Mouse (Mus musculus) kidney, embryonic 15.5 days (tissue): ENCODE measurements at regions not wholly inside any gene's neighbourhood (a gene's known extent, or its start where the extent isn't known, plus 50 kb on each side); places are given as distances from the start of the nearest gene placed in this dataset.

ENCODE experiments used
- ATAC-seq: fragments of 200-750 bp; cut with Nextera tagmentation; replicated peaks from 2 replicates; pipeline ENCODE4 v1.8.0; 2017; ENCODE audit warnings: moderate TSS enrichment; ENCODE audit not compliant: low FRiP score
- H3K27ac ChIP-seq: fragments of 300-500 bp; sonication (generic); 2 replicates; pipeline ENCODE4 v1.5.1; 2015; ENCODE audit warnings: mild to moderate bottlenecking, inconsistent platforms
- H3K27me3 ChIP-seq: fragments of 300-500 bp; sonication (generic); 2 replicates; pipeline ENCODE4 v1.6.1; 2015; ENCODE audit warnings: inconsistent platforms
- H3K36me3 ChIP-seq: fragments of 300-500 bp; sonication (generic); 2 replicates; pipeline ENCODE4 v1.6.1; 2015; ENCODE audit warnings: inconsistent platforms
- H3K4me1 ChIP-seq: fragments of 300-500 bp; sonication (generic); 2 replicates; pipeline ENCODE4 v1.6.1; 2015; ENCODE audit warnings: inconsistent platforms
- H3K4me2 ChIP-seq: fragments of 300-500 bp; sonication (generic); 2 replicates; pipeline ENCODE4 v1.6.1; 2015; ENCODE audit warnings: moderate library complexity, mild to moderate bottlenecking, inconsistent platforms
- H3K4me3 ChIP-seq: fragments of 300-500 bp; sonication (generic); replicated peaks from 2 replicates; pipeline ENCODE4 v1.5.1; 2015; ENCODE audit warnings: mild to moderate bottlenecking, inconsistent platforms
- H3K9ac ChIP-seq: fragments of 300-500 bp; sonication (generic); 2 replicates; pipeline ENCODE4 v1.6.1; 2015; ENCODE audit warnings: mild to moderate bottlenecking, inconsistent platforms
- H3K9me3 ChIP-seq: fragments of 300-500 bp; sonication (generic); replicated peaks from 2 replicates; pipeline ENCODE4 v1.6.1; 2016; ENCODE audit warnings: inconsistent platforms
- WGBS: fragments of 180-500 bp; shearing (Covaris S2); methylation state at CpG from one replicate; pipeline ENCODE4 v1.1.7; 2015; ENCODE audit warnings: mixed read lengths; 5-methylcytosine and 5-hydroxymethylcytosine counted together

DNA sequence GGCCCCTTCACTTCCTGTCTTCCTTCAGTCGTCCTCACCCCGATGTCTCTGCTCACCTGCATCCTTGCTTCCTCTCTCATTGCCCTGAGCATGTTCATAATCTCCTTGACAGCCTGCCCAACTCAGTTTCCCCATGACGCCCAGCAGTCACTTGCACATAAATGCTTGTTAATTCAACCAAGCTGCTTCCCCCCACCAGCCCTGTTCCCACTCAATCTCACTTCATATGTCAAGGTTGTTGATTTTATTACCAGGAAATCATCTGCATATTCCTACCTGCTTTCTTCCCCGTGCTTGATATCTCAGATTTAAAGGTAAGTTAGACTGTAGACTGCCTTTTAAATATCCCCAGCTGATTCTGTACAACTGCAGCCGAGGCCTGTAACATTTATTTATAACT is 230.2 kb downstream of the Gm4791 start:
- Histone ChIP-seq H3K9me3 (no peaks in the 10 kb centered on the region), H3K4me3 (no peak overlapping the region), H3K4me1 (no peaks in the 10 kb centered on the region), H3K9ac (no peak overlapping the region), H3K36me3 (no peaks in the 10 kb centered on the region), H3K27me3 (no peaks in the 10 kb centered on the region), H3K27ac (no peak overlapping the region), H3K4me2 (no peak overlapping the region)
- ATAC-seq, result no peak
- WGBS, result 58% methylated on average over 5 of the region's 5 CpGs

DNA sequence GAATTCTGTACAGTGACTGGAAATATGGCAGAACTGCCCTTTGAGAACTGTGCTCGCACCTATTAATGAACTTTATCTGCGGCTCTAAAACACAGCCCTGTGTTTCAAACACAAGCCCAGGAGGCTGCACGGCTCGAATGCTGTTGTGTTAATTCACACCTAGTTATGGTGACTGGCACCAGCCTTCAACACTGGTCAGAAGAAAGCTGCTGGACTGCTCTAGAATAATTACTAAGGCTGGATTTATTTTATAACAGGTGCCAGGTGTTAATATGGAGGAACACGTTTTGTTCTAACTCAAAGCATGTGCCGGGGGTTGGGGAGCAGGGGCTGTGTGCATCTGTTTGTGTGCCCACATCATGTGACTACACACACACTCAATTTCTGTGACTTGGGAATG is 230.8 kb downstream of the Gm4791 start:
- Histone ChIP-seq H3K4me2 (no peak overlapping the region), H3K4me3 (no peak overlapping the region), H3K4me1 (no peaks in the 10 kb centered on the region), H3K27ac (no peak overlapping the region), H3K9me3 (no peaks in the 10 kb centered on the region), H3K9ac (no peak overlapping the region), H3K36me3 (no peaks in the 10 kb centered on the region), H3K27me3 (no peaks in the 10 kb centered on the region)
- 80% methylated on average over 6 of the region's 6 CpGs for WGBS
- no peak for ATAC-seq

GRCm38 (mm10) chr9:47240950-47241349 is 242.4 kb downstream of the Gm4791 start:
- peaks cover 3% of the 10 kb centered on the region; the same call in 1 of the 2 replicates for H3K9me3 ChIP-seq
- no peak overlapping the region for H3K4me2 ChIP-seq
- H3K27ac ChIP-seq, result no peak overlapping the region
- H3K27me3 ChIP-seq, result no peaks in the 10 kb centered on the region
- WGBS, result 94% methylated on average over 8 of the region's 8 CpGs
- H3K36me3 ChIP-seq, result no peaks in the 10 kb centered on the region
- H3K4me1 ChIP-seq, result peaks cover 10% of the 10 kb centered on the region; the same call in 1 of the 2 replicates
- H3K9ac ChIP-seq, result no peak overlapping the region
- ATAC-seq, result no peak
- no peak overlapping the region for H3K4me3 ChIP-seq

GRCm38 (mm10) chr9:47242051-47242450 is 243.5 kb downstream of the Gm4791 start:
- Histone ChIP-seq H3K27ac (no peak overlapping the region), H3K4me2 (no peak overlapping the region), H3K9ac (no peak overlapping the region), H3K9me3 (peaks cover 3% of the 10 kb centered on the region; the same call in 1 of the 2 replicates), H3K4me1 (peaks cover 10% of the 10 kb centered on the region; the same call in 1 of the 2 replicates), H3K36me3 (no peaks in the 10 kb centered on the region), H3K27me3 (no peaks in the 10 kb centered on the region), H3K4me3 (no peak overlapping the region)
- no peak for ATAC-seq
- WGBS, result 34% methylated on average over 6 of the region's 6 CpGs

DNA sequence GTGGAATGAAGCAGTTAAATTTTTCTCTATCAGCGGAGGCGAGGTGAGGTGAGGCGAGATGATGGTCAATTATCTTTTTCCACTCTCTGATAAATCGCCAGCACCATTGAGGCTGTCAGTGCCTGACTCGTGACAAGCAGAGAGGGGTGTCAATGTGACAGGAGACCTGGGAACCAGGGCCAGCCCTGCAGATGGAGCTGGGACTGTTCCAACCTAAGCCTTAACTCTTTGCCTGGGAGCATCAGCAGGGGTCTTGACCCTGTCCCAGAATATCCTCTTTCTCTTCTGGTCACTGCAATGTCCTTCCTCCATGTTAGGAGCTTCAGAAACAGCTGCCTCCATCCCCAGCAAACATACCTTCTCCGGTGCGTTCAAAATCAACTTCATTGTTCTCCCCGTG is 244.0 kb downstream of the Gm4791 start:
- H3K27ac ChIP-seq, result no peak overlapping the region
- no peak for ATAC-seq
- H3K36me3 ChIP-seq, result no peaks in the 10 kb centered on the region
- peaks cover 10% of the 10 kb centered on the region; the same call in 1 of the 2 replicates for H3K4me1 ChIP-seq
- WGBS, result 66% methylated on average over 8 of the region's 8 CpGs
- H3K9me3 ChIP-seq, result peaks cover 3% of the 10 kb centered on the region; the same call in 1 of the 2 replicates
- H3K4me2 ChIP-seq, result no peak overlapping the region
- H3K27me3 ChIP-seq, result no peaks in the 10 kb centered on the region
- no peak overlapping the region for H3K9ac ChIP-seq
- no peak overlapping the region for H3K4me3 ChIP-seq

- ATAC-seq, result no peak
- H3K9ac ChIP-seq, result no peak overlapping the region
- no peaks in the 10 kb centered on the region for H3K27me3 ChIP-seq
- no peaks in the 10 kb centered on the region for H3K36me3 ChIP-seq
- 69% methylated on average over 3 of the region's 3 CpGs for WGBS
- no peak overlapping the region for H3K4me2 ChIP-seq
- H3K9me3 ChIP-seq, result peaks cover 3% of the 10 kb centered on the region; the same call in 1 of the 2 replicates
- H3K27ac ChIP-seq, result no peak overlapping the region
- H3K4me1 ChIP-seq, result peaks cover 4% of the 10 kb centered on the region
- no peak overlapping the region for H3K4me3 ChIP-seq
Measured at GRCm38 (mm10) chr9:47249029-47249428, 250.5 kb downstream of the Gm4791 start.

- Histone ChIP-seq H3K36me3 (no peaks in the 10 kb centered on the region), H3K9ac (no peak overlapping the region), H3K27ac (no peak overlapping the region), H3K4me3 (no peak overlapping the region), H3K4me1 (peaks cover 8% of the 10 kb centered on the region), H3K4me2 (no peak overlapping the region), H3K27me3 (no peaks in the 10 kb centered on the region), H3K9me3 (no peaks in the 10 kb centered on the region)
- 90% methylated on average over 2 of the region's 2 CpGs for WGBS
- no peak for ATAC-seq
Measured at GRCm38 (mm10) chr9:47251160-47251559, 252.6 kb downstream of the Gm4791 start.

- Histone ChIP-seq H3K9ac (no peak overlapping the region), H3K4me2 (0 out of 2 replicates have a peak overlapping the region, but pooled peaks have one; percentile 1), H3K36me3 (no peaks in the 10 kb centered on the region), H3K27me3 (0 out of 2 replicates have a peak, but pooled peaks cover 3% of the 10 kb centered on the region), H3K4me3 (no peak overlapping the region), H3K9me3 (no peaks in the 10 kb centered on the region), H3K4me1 (peaks cover 8% of the 10 kb centered on the region), H3K27ac (peak overlapping the region; percentile 54)
- 20% methylated on average over 13 of the region's 13 CpGs for WGBS
- peak; percentile 69; the same call in 1 of the 2 replicates for ATAC-seq
Measured at GRCm38 (mm10) chr9:47253836-47254657, 255.5 kb downstream of the Gm4791 start.

GRCm38 (mm10) chr9:47265946-47266490 is 264.0 kb upstream of the Cadm1 start:
- ATAC-seq, result peak; percentile 52; the same call in 1 of the 2 replicates
- Histone ChIP-seq H3K4me2 (no peak overlapping the region), H3K9me3 (no peaks in the 10 kb centered on the region), H3K36me3 (no peaks in the 10 kb centered on the region), H3K27ac (peak overlapping the region; percentile 46), H3K4me3 (no peak overlapping the region), H3K27me3 (peaks cover 3% of the 10 kb centered on the region; the same call in 1 of the 2 replicates), H3K9ac (no peak overlapping the region), H3K4me1 (peaks cover 13% of the 10 kb centered on the region)
- 42% methylated on average over 9 of the region's 9 CpGs for WGBS

DNA sequence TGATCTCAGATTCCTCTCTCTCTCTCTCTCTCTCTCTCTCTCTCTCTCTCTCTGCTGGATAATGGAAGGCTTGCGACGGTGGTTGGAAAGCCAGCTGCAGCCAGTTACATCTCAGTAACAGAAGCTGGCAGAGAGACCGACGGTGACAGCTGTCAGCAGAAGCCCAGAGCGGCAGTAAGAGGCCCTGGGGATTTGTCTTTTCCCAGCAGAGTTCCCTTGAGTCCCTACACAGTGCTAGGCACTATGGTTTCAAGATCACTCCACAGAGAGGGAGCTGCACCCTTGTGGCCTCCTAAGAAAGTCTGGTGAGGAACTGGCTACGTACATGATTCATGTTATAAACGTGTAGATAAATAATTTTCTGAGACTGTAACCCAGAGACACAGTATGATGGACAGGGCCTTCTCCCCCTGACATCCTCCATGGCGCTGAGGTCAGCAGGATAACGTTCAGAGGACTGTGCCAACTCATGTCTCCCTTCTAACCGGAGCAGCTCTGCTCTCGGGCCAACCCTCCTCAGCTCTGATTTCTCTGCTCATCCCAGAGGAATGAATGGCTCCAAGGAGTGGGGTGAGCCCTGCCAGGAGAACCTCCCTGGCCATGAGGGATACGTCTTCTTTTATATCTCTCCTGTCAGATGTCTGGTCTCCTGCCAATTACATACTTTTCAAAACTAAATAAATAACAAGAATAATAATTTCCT is 253.5 kb upstream of the Cadm1 start:
- ATAC-seq, result 0 out of 2 replicates have a peak, but pooled peaks have one; percentile 52
- Histone ChIP-seq H3K27ac (peak overlapping the region; percentile 19; the same call in 1 of the 2 replicates), H3K4me1 (peaks cover 39% of the 10 kb centered on the region), H3K27me3 (0 out of 2 replicates have a peak, but pooled peaks cover 4% of the 10 kb centered on the region), H3K9ac (no peak overlapping the region), H3K4me2 (no peak overlapping the region), H3K4me3 (no peak overlapping the region), H3K36me3 (no peaks in the 10 kb centered on the region), H3K9me3 (no peaks in the 10 kb centered on the region)
- WGBS, result 30% methylated on average over 12 of the region's 12 CpGs

GRCm38 (mm10) chr9:47279410-47279809 is 250.6 kb upstream of the Cadm1 start:
- H3K36me3 ChIP-seq, result no peaks in the 10 kb centered on the region
- H3K27ac ChIP-seq, result peak overlapping the region; percentile 11
- no peaks in the 10 kb centered on the region for H3K9me3 ChIP-seq
- no peak overlapping the region for H3K9ac ChIP-seq
- no peak overlapping the region for H3K4me3 ChIP-seq
- whole genome bisulfite sequencing, result 57% methylated on average over 6 of the region's 6 CpGs
- no peak overlapping the region for H3K4me2 ChIP-seq
- peaks cover 39% of the 10 kb centered on the region for H3K4me1 ChIP-seq
- H3K27me3 ChIP-seq, result 0 out of 2 replicates have a peak, but pooled peaks cover 4% of the 10 kb centered on the region
- no peak for ATAC-seq

- H3K9me3 ChIP-seq, result no peaks in the 10 kb centered on the region
- peak overlapping the region; percentile 11 for H3K27ac ChIP-seq
- no peak overlapping the region for H3K4me3 ChIP-seq
- H3K36me3 ChIP-seq, result no peaks in the 10 kb centered on the region
- peaks cover 39% of the 10 kb centered on the region for H3K4me1 ChIP-seq
- H3K4me2 ChIP-seq, result no peak overlapping the region
- H3K27me3 ChIP-seq, result 0 out of 2 replicates have a peak, but pooled peaks cover 4% of the 10 kb centered on the region
- WGBS, result 21% methylated on average over 7 of the region's 7 CpGs
- no peak overlapping the region for H3K9ac ChIP-seq
- ATAC-seq, result peak; percentile 68
Measured at GRCm38 (mm10) chr9:47280146-47280545, 249.8 kb upstream of the Cadm1 start.
